Mouse (Mus musculus) lung, postnatal 4 days (tissue): ENCODE results near the gene Nmrk2.
"Not testable (repeated sequence)": the region's sequence is repeated elsewhere in the genome, so short reads cannot be mapped to it uniquely, and the experiment has no call there.

Experiments
- DNase-seq, 2 experiments: peaks; one replicate each; pipeline ENCODE4 v3.0.0; 2021

Gene Nmrk2

GRCm38 (mm10) chr10:81201807-81202758, at the start of gene Nmrk2:
Nmrk2 (minus strand) TSS chr10:81202051.
- DNase-seq, result no peak

- DNase-seq, result no peak
These were observed 47.6 kb upstream of the Nmrk2 start for GRCm38 (mm10) chr10:81249442-81249841.

- peak in 1 of 2 experiments; percentile 14 for DNase-seq
These were observed 46.0 kb upstream of the Nmrk2 start for GRCm38 (mm10) chr10:81247804-81248203.

DNA sequence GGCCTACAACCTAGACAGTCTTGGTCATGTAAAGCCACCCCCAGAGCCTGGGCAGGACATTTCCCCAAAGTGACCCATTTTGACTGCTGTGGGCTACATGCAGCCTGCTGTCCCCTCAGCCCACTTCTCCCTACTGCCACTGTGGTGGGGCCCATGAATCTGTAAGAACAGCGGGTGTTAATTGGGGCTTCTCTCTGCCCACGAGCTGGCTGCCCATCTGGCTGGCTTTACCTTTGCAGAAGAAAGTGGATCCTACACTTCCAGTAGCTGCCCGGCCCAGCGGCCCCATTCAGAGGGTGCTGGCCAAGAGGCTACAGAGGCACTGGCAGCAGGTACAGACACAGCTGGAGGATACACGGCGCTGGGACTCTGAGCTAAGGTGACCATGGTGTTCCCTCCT, 43.3 kb upstream of the Nmrk2 start:
- peak in 1 of 2 experiments; percentile 18 for DNase-seq

DNA sequence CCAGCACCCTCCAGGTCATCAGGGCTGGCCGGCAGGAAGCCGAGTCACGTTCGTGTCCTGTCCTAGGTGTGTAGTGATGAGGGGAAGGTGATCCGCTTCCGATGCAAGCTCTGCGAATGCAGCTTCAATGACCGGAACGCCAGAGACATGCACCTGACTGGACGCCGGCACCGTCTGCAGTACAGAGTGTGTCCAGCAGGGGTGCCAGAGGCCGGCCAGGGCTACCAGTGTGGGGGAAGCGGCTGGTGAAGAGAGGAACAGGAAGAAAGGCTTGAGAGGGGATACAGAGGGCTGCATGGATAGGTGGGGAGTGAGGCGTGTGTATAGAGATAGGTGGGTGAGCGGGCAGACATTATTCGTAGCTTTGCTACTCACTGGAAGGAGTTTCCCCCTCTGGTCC, 42.7 kb upstream of the Nmrk2 start:
- peak; percentile 78 to 89 for DNase-seq

DNA sequence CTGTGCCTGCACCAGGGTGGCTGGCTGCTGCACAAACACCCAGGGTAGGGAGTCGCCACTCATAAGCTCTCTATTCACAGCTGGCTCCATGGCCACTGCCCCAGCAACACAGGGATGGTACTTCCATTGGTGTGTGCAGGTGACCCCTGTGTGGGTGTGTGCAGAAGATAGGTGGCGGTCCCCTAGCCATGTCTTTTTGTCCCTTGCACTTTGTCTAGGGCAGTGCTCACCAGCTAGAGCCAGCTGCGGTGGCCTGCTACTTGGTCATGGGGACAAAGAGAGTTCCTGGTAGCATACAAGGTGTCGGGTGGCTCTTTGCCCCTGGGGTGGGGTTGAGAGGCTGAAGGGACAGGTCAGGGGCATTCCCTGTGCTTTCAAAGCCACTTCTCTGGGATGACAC, 42.3 kb upstream of the Nmrk2 start:
- no peak for DNase-seq

DNA sequence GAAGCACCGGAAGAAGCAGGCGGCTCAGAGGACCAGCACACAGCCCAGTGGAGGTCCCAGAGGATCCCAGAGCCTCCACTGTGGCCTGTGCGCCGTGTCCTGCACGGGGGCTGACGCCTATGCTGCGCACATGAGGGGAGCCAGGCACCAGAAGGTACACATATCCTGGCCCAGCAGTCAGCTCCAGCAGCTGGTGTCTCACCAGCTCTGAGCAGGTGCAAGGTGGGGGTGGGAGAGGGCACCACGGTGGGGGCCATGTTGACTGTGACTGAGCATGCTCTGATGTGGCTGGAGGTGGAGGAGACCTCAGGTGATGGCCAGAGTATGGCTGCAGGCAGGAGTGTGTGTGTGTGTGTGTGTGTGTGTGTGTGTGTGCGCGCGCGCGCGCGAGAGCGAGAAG, 40.2 kb upstream of the Nmrk2 start:
- no peak for DNase-seq

GRCm38 (mm10) chr10:81240876-81241275, 39.0 kb upstream of the Nmrk2 start:
- peak; percentile 58 to 72 for DNase-seq

- no peak for DNase-seq
These were observed 36.8 kb upstream of the Nmrk2 start for GRCm38 (mm10) chr10:81238618-81239017.

DNA sequence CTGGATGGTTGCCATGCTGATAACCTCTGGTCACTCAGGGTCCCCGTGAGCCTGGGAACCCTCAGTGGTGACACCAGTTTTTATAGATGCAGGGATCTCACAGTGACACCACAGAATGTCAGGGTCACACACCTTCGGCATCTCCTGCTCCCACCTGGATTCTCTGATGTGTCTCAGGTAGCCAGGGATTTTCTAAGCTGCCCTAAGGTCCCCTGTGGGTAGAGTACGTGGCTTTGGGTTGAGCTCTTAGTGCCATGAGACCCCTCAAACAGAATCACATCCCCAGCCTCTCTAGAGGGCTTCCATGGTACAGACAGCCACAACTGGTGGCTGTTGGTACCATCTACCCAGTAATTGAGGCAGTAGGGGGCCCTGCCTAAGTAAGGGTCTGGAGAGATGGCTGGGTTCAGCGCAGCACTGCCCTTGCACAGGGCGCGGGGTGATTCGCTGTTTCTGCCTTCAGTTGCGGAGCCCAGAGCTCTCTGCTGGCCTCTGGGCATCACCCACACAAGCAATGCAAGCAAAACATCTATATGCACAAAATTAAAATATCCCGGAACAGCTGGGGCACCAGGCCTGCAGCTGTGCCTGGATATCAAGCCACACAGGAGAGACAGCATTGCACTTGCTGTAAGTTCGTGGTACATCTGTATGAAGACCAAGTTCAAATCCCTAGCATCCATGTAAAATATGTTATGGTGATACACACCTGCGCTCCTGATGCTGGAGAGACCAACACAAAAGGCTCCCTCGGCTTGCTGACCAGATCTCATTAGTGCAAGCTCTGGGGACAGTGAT, 34.8 kb upstream of the Nmrk2 start:
- peak in 1 of 2 experiments; percentile 16 for DNase-seq

- peak in 1 of 2 experiments; percentile 16 for DNase-seq
These were observed 32.4 kb upstream of the Nmrk2 start for GRCm38 (mm10) chr10:81234206-81234605.

- DNase-seq, result no peak
These were observed 31.4 kb upstream of the Nmrk2 start for GRCm38 (mm10) chr10:81233226-81233585.

DNA sequence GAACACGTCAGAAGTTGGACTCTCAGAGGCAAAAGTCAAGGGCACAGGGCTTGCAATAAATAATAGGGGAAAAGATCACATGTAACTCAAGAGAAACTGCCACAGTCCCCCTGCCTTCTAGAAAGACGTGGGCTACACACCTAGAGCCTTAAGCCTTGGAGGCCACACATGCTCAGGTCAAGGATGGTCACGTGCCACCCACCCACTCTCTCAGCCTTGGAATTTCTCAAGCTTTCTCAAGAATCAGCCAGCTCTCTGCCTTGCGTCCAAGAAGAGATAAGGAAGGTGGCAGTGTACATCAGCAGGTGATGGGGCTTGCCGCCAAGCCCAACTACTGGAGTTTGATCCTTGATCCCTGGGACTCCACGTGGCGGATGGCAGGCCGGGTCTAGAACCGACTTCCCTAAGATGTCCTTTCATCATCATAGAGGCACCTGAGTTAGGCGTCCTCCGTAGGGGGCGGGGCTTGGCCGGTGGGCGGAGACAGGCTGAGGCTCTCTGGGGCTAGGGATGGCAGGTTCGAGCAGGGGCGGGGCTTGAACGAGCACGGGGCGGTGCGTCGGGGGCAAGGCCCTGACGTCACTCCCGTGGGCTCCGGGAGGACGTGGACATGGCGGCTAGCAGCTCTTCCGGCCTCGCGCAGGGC, 30.9 kb upstream of the Nmrk2 start, which contains the start of gene Zfr2:
Gene Zfr2, plus strand, starts transcription at position 576 of the 646 bp plus-strand sequence.
- DNase-seq, result peak; percentile 92 to 94

DNA sequence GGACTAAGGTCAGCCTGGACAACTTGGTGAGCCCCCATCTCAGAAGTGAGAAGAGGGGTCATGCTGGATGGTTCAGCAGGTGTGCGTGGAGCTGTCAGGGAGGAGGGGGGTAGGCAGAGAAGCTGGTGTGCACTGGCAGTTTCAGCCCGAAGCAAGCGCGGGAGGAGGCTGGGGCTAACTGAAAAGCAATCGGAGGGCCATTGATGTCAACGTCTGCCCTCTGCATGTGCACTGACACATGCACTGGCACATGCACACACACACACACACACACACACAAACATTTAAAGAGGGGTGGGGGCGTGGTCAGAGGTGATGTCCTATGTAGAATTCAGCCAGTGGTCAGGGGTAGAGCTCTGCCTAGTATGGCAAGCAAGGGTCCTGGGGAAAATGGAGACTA, 29.6 kb upstream of the Nmrk2 start:
- no peak for DNase-seq

DNA sequence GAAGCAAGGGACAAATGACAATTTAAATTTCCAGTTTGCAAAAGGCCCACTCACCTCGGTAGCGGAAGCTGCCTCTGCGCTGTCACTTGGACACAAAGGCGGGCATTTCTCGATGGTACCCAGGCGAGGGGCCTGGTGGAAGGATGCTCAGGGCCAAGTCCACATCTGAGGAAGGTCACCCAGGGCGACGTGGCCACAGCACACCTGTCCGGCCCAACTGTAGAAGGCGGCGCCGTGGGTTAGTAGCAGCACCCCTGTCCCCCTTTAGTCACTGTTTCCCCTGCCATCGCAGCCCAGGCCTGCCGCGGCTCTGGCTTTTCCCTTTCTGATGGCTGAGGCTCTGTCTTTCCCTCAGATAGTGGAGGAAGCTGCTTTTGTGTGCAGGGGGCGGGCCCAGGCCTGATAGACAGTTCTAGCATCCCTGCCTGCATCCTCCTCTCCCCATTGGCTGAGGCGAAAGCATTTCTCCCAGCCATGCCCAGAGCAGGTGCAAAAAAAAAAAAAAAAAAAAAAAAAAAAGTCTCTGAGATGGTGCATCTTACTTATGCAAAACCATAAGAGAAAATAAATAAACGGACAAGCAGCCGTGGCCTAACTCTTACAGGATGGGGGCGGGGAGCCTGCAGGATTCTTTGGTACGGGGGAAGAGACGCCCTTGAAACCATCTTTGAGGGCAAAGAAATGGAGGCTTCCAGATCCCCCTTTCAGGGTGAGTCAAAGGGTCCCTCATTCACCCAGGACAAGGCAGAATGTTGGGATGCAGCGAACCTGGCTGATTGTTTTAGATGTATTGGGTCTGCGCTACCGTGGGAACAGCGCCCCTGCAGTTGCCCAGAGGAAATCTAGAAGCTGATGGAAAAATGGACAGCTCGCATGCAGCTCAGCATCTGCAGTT, 28.8 kb upstream of the Nmrk2 start, which contains the start of gene Atcay:
Gene Atcay, minus strand, starts transcription at position 396 of the 895 bp plus-strand sequence.
- DNase-seq, result peak; percentile 27 to 37

- peak in 1 of 2 experiments; percentile 20 for DNase-seq
These were observed 28.0 kb upstream of the Nmrk2 start for GRCm38 (mm10) chr10:81229735-81230437.

- DNase-seq, result not testable (repeated sequence)
These were observed 21.9 kb upstream of the Nmrk2 start for GRCm38 (mm10) chr10:81223731-81224130.

DNA sequence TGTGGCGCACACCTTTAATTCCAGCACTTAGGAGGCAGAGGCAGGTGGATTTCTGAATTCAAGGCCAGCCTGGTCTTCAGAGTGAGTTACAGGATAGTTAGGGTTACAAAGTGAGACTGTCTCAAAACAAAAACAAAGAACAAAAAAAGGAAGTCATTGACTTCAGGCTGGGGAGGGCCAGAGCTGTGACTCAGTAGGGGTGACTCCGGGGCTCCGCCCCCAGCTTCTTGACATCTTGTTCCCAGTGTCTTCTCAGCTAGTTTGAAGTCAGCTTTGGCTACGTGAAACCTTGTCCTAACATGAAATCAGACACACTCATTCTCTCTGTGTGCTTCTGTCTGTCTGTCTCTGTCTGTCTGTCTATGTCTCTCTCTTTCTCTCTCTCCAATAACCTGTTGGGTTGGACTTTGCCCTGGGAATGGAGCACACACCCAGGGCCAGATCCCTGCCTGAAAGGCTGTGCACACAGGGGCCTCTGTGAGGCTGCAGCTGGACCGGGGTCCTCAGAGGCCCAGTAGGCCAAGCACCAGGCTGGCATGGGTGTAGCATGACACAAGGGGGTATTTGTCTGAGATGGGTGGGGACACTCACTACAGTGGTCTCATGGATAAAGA, 19.7 kb upstream of the Nmrk2 start:
- DNase-seq, result no peak

DNA sequence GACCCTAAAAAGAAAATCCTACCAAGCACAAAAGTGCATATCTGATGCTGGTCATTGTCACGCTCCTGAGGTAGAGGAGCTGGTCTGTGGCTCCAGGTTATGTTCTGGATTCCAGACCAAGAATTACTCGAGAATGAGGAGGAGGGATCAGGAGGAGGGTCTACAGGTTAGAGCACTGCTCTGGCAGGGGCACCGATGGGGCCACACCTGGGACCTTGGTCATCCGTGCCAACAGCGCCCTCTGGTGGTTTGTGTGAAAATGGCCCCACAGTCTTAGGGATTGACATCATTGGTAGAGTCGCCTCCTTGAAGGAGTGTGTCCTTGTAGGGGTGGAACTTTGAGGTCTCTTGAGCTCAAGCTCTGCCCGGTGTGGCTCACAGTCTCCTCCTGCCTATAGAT, 16.1 kb upstream of the Nmrk2 start:
- peak; percentile 63 to 83 for DNase-seq

GRCm38 (mm10) chr10:81217267-81217666, 15.4 kb upstream of the Nmrk2 start:
- peak in 1 of 2 experiments; percentile 43 for DNase-seq

- no peak for DNase-seq
These were observed 15.0 kb upstream of the Nmrk2 start for GRCm38 (mm10) chr10:81216810-81217209.
